Mouse (Mus musculus) kidney, adult 2 months (tissue): ENCODE data around the gene Itm2b.

Experiments
- CTCF ChIP-seq: fragments of 200-500 bp; conservative IDR thresholded peaks from 2 replicates; pipeline ENCODE4 v1.5.1; 2011; ENCODE audit warnings: low read depth, mild to moderate bottlenecking, control low read depth, low read length, moderate library complexity, mixed read lengths; ENCODE audit not compliant: insufficient read depth, insufficient read length
- POLR2A ChIP-seq: fragments of 200-500 bp; IDR thresholded peaks from one replicate; pipeline ENCODE4 v1.6.1; 2011; ENCODE audit warnings: low read depth, low read length, control low read depth

- TF ChIP-seq CTCF (no peak), POLR2A (no peak)
These were observed 37.8 kb downstream of the Itm2b start for GRCm38 (mm10) chr14:73347302-73347701.
